Mouse (Mus musculus) neural tube, embryonic 11.5 days (tissue): Measurements from ENCODE around the gene Qrich2. TPM values are rescaled to one million over a fixed set of nuclear protein-coding genes. Genes with fewer than 3 reads are reported as not detected.

ENCODE experiments used
- ATAC-seq: fragments of 200-750 bp; cut with Nextera tagmentation; 2 replicates; pipeline ENCODE4 v1.8.0; 2017; ENCODE audit warnings: moderate number of reproducible peaks, mild to moderate bottlenecking, moderate TSS enrichment, moderate library complexity; ENCODE audit not compliant: insufficient read depth, low FRiP score, low TSS enrichment
- DNase-seq: peaks from one replicate; pipeline ENCODE4 v3.0.0-alpha.2; 2015; ENCODE audit warnings: low spot score
- H3K27ac ChIP-seq: fragments of 300-500 bp; sonication (generic); 2 replicates; pipeline ENCODE4 v1.5.1; 2014; ENCODE audit warnings: low read depth, mild to moderate bottlenecking, low read length
- H3K27me3 ChIP-seq: fragments of 300-500 bp; sonication (generic); 2 replicates; pipeline ENCODE4 v1.6.1; 2014; ENCODE audit warnings: mild to moderate bottlenecking, low read length, mixed read lengths; ENCODE audit not compliant: control insufficient read depth, insufficient read depth
- H3K36me3 ChIP-seq: fragments of 300-500 bp; sonication (generic); 2 replicates; pipeline ENCODE4 v1.6.1; 2014; ENCODE audit warnings: mild to moderate bottlenecking, low read length, moderate library complexity, mixed read lengths; ENCODE audit not compliant: control insufficient read depth, insufficient read depth
- H3K4me1 ChIP-seq: fragments of 300-500 bp; sonication (generic); 2 replicates; pipeline ENCODE4 v1.6.1; 2014; ENCODE audit warnings: low read length, mixed read lengths; ENCODE audit not compliant: control insufficient read depth, insufficient read depth
- H3K4me2 ChIP-seq: fragments of 300-500 bp; sonication (generic); 2 replicates; pipeline ENCODE4 v1.6.1; 2014; ENCODE audit warnings: low read depth, mild to moderate bottlenecking, moderate library complexity
- H3K4me3 ChIP-seq: fragments of 300-500 bp; sonication (generic); 2 replicates; pipeline ENCODE4 v1.5.1; 2014; ENCODE audit warnings: low read depth, low read length
- H3K9ac ChIP-seq: fragments of 300-500 bp; sonication (generic); 2 replicates; pipeline ENCODE4 v1.6.1; 2014; ENCODE audit warnings: mild to moderate bottlenecking, low read length
- H3K9me3 ChIP-seq: fragments of 300-500 bp; sonication (generic); 2 replicates; pipeline ENCODE4 v1.6.1; 2016; ENCODE audit warnings: low read length; ENCODE audit not compliant: control insufficient read depth
- WGBS: fragments of 180-500 bp; shearing (Covaris S2); extraction: QIAGEN DNeasy Blood & Tissue Kit; methylation state at CpG from one replicate; pipeline ENCODE4 v1.1.7; 2014; 5-methylcytosine and 5-hydroxymethylcytosine counted together
- polyA plus RNA-seq: library from polyadenylated mRNA; unstranded; fragments of >200 nt; fragmentation: Nextera tagmentation; extraction: Ambion mirVana; gene quantifications from 2 replicates; pipeline ENCODE4 v1.2.1, GENCODE M21; 2014

The Qrich2 gene
- polyA plus RNA-seq, 1 experiment from 2014 or later, result 0.40 TPM

- no peaks in the 10 kb centered on the region for H3K4me1 ChIP-seq
- ATAC-seq (no peak), DNase-seq (no peak)
- H3K27ac ChIP-seq, result no peak overlapping the region
- no peak overlapping the region for H3K4me2 ChIP-seq
- H3K9ac ChIP-seq, result no peak overlapping the region
- H3K36me3 ChIP-seq, result peaks cover 4% of the 10 kb centered on the region; the same call in 1 of the 2 replicates
- H3K9me3 ChIP-seq, result no peaks in the 10 kb centered on the region
- 86% methylated on average over 4 of the region's 4 CpGs for WGBS
- no peak overlapping the region for H3K4me3 ChIP-seq
- H3K27me3 ChIP-seq, result no peaks in the 10 kb centered on the region
Observed at GRCm38 (mm10) chr11:116405601-116406000, 60.4 kb downstream of the Qrich2 start.

- Histone ChIP-seq H3K27me3 (no peaks in the 10 kb centered on the region), H3K36me3 (peaks cover 4% of the 10 kb centered on the region; the same call in 1 of the 2 replicates), H3K4me3 (no peak overlapping the region), H3K4me2 (no peak overlapping the region), H3K9ac (no peak overlapping the region), H3K4me1 (no peaks in the 10 kb centered on the region), H3K27ac (no peak overlapping the region), H3K9me3 (no peaks in the 10 kb centered on the region)
- no peak for ATAC-seq
- WGBS, result 64% methylated on average over 4 of the region's 4 CpGs
- no peak for DNase-seq
Observed at GRCm38 (mm10) chr11:116400560-116400959, 65.5 kb downstream of the Qrich2 start.

GRCm38 (mm10) chr11:116398348-116398677, 67.7 kb downstream of the Qrich2 start:
- ATAC-seq (no peak), DNase-seq (no peak)
- no peak overlapping the region for H3K27ac ChIP-seq
- H3K4me2 ChIP-seq, result no peak overlapping the region
- no peak overlapping the region for H3K4me3 ChIP-seq
- H3K4me1 ChIP-seq, result no peaks in the 10 kb centered on the region
- H3K9me3 ChIP-seq, result no peaks in the 10 kb centered on the region
- H3K9ac ChIP-seq, result no peak overlapping the region
- no peaks in the 10 kb centered on the region for H3K36me3 ChIP-seq
- 88% methylated on average over 11 of the region's 11 CpGs for WGBS
- no peaks in the 10 kb centered on the region for H3K27me3 ChIP-seq

GRCm38 (mm10) chr11:116397517-116398347, 68.3 kb downstream of the Qrich2 start:
- Histone ChIP-seq H3K9me3 (no peaks in the 10 kb centered on the region), H3K4me1 (no peaks in the 10 kb centered on the region), H3K27ac (no peak overlapping the region), H3K9ac (no peak overlapping the region), H3K36me3 (no peaks in the 10 kb centered on the region), H3K27me3 (no peaks in the 10 kb centered on the region), H3K4me2 (no peak overlapping the region), H3K4me3 (no peak overlapping the region)
- WGBS, result 85% methylated on average over 8 of the region's 8 CpGs
- DNase-seq, result no peak
- no peak for ATAC-seq

- Histone ChIP-seq H3K9me3 (no peaks in the 10 kb centered on the region), H3K27ac (no peak overlapping the region), H3K4me3 (no peak overlapping the region), H3K4me2 (no peak overlapping the region), H3K36me3 (no peaks in the 10 kb centered on the region), H3K4me1 (no peaks in the 10 kb centered on the region), H3K27me3 (no peaks in the 10 kb centered on the region), H3K9ac (no peak overlapping the region)
- DNase-seq (no peak), ATAC-seq (no peak)
- 100% methylated on average over 3 of the region's 3 CpGs for WGBS
Observed at GRCm38 (mm10) chr11:116396934-116397330, 69.1 kb downstream of the Qrich2 start.

GRCm38 (mm10) chr11:116396276-116396933, 69.6 kb downstream of the Qrich2 start:
- H3K4me2 ChIP-seq, result no peak overlapping the region
- no peaks in the 10 kb centered on the region for H3K9me3 ChIP-seq
- no peak for ATAC-seq
- no peaks in the 10 kb centered on the region for H3K27me3 ChIP-seq
- 93% methylated on average over 11 of the region's 11 CpGs for WGBS
- H3K36me3 ChIP-seq, result no peaks in the 10 kb centered on the region
- H3K9ac ChIP-seq, result no peak overlapping the region
- no peak for DNase-seq
- H3K27ac ChIP-seq, result no peak overlapping the region
- no peak overlapping the region for H3K4me3 ChIP-seq
- no peaks in the 10 kb centered on the region for H3K4me1 ChIP-seq

GRCm38 (mm10) chr11:116394769-116395168, 71.3 kb downstream of the Qrich2 start:
- H3K27me3 ChIP-seq, result no peaks in the 10 kb centered on the region
- no peaks in the 10 kb centered on the region for H3K36me3 ChIP-seq
- H3K4me1 ChIP-seq, result no peaks in the 10 kb centered on the region
- no peak overlapping the region for H3K4me2 ChIP-seq
- H3K9ac ChIP-seq, result no peak overlapping the region
- DNase-seq (no peak), ATAC-seq (no peak)
- no peaks in the 10 kb centered on the region for H3K9me3 ChIP-seq
- no peak overlapping the region for H3K4me3 ChIP-seq
- H3K27ac ChIP-seq, result no peak overlapping the region
- WGBS, result 92% methylated on average over 4 of the region's 4 CpGs
